Mouse (Mus musculus): Measurements from ENCODE around the gene Hcn4. TPM values are rescaled to one million over a fixed set of nuclear protein-coding genes. Genes with fewer than 3 reads are reported as not detected.

The Hcn4 gene
- 1.2 and 1.4 TPM in 2 replicates for polyA plus RNA-seq (2014; fragmentation: Nextera tagmentation; extraction: Ambion mirVana)

GRCm38 (mm10) chr9:58823139-58823917 lies at the start of gene Hcn4:
Gene Hcn4 (plus strand): TSS chr9:58823412.
- Histone ChIP-seq H3K27me3 (ENCODE audit: control insufficient read depth, insufficient read depth, low read length) (peaks cover 33% of the 10 kb centered on the region), H3K27ac (ENCODE audit: low read depth, low read length) (peak within 1 kb of the TSS; percentile 83), H3K4me2 (ENCODE audit: low read depth) (peak within 1 kb of the TSS; percentile 94), H3K4me3 (ENCODE audit: low read depth, low read length) (peak within 1 kb of the TSS; percentile 70), H3K9ac (ENCODE audit: low read length) (peak within 1 kb of the TSS; percentile 70), H3K4me1 (ENCODE audit: control insufficient read depth, insufficient read depth, low read length) (peaks cover 7% of the 10 kb centered on the region; the same call in 1 of the 2 replicates), H3K36me3 (ENCODE audit: control insufficient read depth, insufficient read depth, low read length) (no peaks in the 10 kb centered on the region), H3K9me3 (ENCODE audit: control insufficient read depth, low read length) (no peaks in the 10 kb centered on the region)
- under 1% methylated on average over 47 of the region's 95 CpGs for WGBS
- DNase-seq (ENCODE audit: low spot score) (peak; percentile 22), ATAC-seq (ENCODE audit: insufficient read depth, low FRiP score, low TSS enrichment) (peak; percentile 43; the same call in 1 of the 2 replicates)

DNA sequence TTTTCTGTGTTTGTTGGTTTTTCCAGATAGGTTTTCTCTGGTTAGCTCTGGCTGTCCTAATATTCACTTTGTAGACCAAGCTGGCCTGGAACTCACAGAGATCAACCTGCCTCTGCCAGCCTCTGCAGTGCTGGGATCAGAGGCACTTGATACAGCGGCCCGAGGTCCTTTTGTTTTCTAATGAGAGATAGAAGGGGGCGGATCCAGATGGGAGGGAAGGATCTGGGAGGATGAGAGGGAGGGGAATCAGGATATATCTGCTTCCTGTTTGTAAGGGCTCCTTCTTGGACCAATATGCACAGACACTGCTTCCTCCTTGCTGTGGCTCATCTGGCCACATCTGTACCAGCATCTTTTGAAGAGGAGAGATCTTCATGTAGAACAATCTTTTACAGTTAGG lies 48.5 kb upstream of the Hcn4 start:
- DNase-seq (ENCODE audit: low spot score) (no peak), ATAC-seq (ENCODE audit: insufficient read depth, low FRiP score, low TSS enrichment) (no peak)
- no peaks in the 10 kb centered on the region for H3K9me3 ChIP-seq (ENCODE audit: control insufficient read depth, low read length)
- no peak overlapping the region for H3K4me3 ChIP-seq (ENCODE audit: low read depth, low read length)
- no peaks in the 10 kb centered on the region for H3K4me1 ChIP-seq (ENCODE audit: control insufficient read depth, insufficient read depth, low read length)
- H3K9ac ChIP-seq (ENCODE audit: low read length), result no peak overlapping the region
- no peaks in the 10 kb centered on the region for H3K36me3 ChIP-seq (ENCODE audit: control insufficient read depth, insufficient read depth, low read length)
- H3K4me2 ChIP-seq (ENCODE audit: low read depth), result no peak overlapping the region
- WGBS, result 59% methylated on average over 3 of the region's 3 CpGs
- no peaks in the 10 kb centered on the region for H3K27me3 ChIP-seq (ENCODE audit: control insufficient read depth, insufficient read depth, low read length)
- no peak overlapping the region for H3K27ac ChIP-seq (ENCODE audit: low read depth, low read length)

GRCm38 (mm10) chr9:58775363-58775762 lies 47.8 kb upstream of the Hcn4 start:
- 29% methylated on average over 2 of the region's 2 CpGs for whole genome bisulfite sequencing
- H3K9me3 ChIP-seq (ENCODE audit: control insufficient read depth, low read length), result no peaks in the 10 kb centered on the region
- no peak for DNase-seq (ENCODE audit: low spot score)
- no peak overlapping the region for H3K4me3 ChIP-seq (ENCODE audit: low read depth, low read length)
- no peak overlapping the region for H3K27ac ChIP-seq (ENCODE audit: low read depth, low read length)
- H3K9ac ChIP-seq (ENCODE audit: low read length), result no peak overlapping the region
- no peaks in the 10 kb centered on the region for H3K36me3 ChIP-seq (ENCODE audit: control insufficient read depth, insufficient read depth, low read length)
- H3K4me1 ChIP-seq (ENCODE audit: control insufficient read depth, insufficient read depth, low read length), result no peaks in the 10 kb centered on the region
- H3K4me2 ChIP-seq (ENCODE audit: low read depth), result no peak overlapping the region
- ATAC-seq (ENCODE audit: insufficient read depth, low FRiP score, low TSS enrichment), result no peak
- no peaks in the 10 kb centered on the region for H3K27me3 ChIP-seq (ENCODE audit: control insufficient read depth, insufficient read depth, low read length)

GRCm38 (mm10) chr9:58789476-58789875 lies 33.7 kb upstream of the Hcn4 start:
- Histone ChIP-seq H3K4me3 (ENCODE audit: low read depth, low read length) (no peak overlapping the region), H3K4me2 (ENCODE audit: low read depth) (no peak overlapping the region), H3K9me3 (ENCODE audit: control insufficient read depth, low read length) (no peaks in the 10 kb centered on the region), H3K27me3 (ENCODE audit: control insufficient read depth, insufficient read depth, low read length) (no peaks in the 10 kb centered on the region), H3K36me3 (ENCODE audit: control insufficient read depth, insufficient read depth, low read length) (no peaks in the 10 kb centered on the region), H3K9ac (ENCODE audit: low read length) (no peak overlapping the region), H3K27ac (ENCODE audit: low read depth, low read length) (no peak overlapping the region), H3K4me1 (ENCODE audit: control insufficient read depth, insufficient read depth, low read length) (no peaks in the 10 kb centered on the region)
- DNase-seq (ENCODE audit: low spot score) (no peak), ATAC-seq (ENCODE audit: insufficient read depth, low FRiP score, low TSS enrichment) (no peak)
- WGBS, result 80% methylated on average over 3 of the region's 3 CpGs

- no peaks in the 10 kb centered on the region for H3K4me1 ChIP-seq (ENCODE audit: control insufficient read depth, insufficient read depth, low read length)
- DNase-seq (ENCODE audit: low spot score), result no peak
- H3K4me2 ChIP-seq (ENCODE audit: low read depth), result no peak overlapping the region
- H3K9me3 ChIP-seq (ENCODE audit: control insufficient read depth, low read length), result no peaks in the 10 kb centered on the region
- H3K27me3 ChIP-seq (ENCODE audit: control insufficient read depth, insufficient read depth, low read length), result no peaks in the 10 kb centered on the region
- no peak overlapping the region for H3K27ac ChIP-seq (ENCODE audit: low read depth, low read length)
- H3K36me3 ChIP-seq (ENCODE audit: control insufficient read depth, insufficient read depth, low read length), result no peaks in the 10 kb centered on the region
- no peak overlapping the region for H3K9ac ChIP-seq (ENCODE audit: low read length)
- no peak for ATAC-seq (ENCODE audit: insufficient read depth, low FRiP score, low TSS enrichment)
- no peak overlapping the region for H3K4me3 ChIP-seq (ENCODE audit: low read depth, low read length)
- WGBS, result 85% methylated on average over 7 of the region's 7 CpGs
Observed at GRCm38 (mm10) chr9:58798155-58798554, 25.1 kb upstream of the Hcn4 start.

GRCm38 (mm10) chr9:58801441-58801840 lies 21.8 kb upstream of the Hcn4 start:
- no peaks in the 10 kb centered on the region for H3K9me3 ChIP-seq (ENCODE audit: control insufficient read depth, low read length)
- no peaks in the 10 kb centered on the region for H3K27me3 ChIP-seq (ENCODE audit: control insufficient read depth, insufficient read depth, low read length)
- no peak overlapping the region for H3K4me3 ChIP-seq (ENCODE audit: low read depth, low read length)
- no peaks in the 10 kb centered on the region for H3K36me3 ChIP-seq (ENCODE audit: control insufficient read depth, insufficient read depth, low read length)
- H3K27ac ChIP-seq (ENCODE audit: low read depth, low read length), result no peak overlapping the region
- no peak overlapping the region for H3K4me2 ChIP-seq (ENCODE audit: low read depth)
- no peak for ATAC-seq (ENCODE audit: insufficient read depth, low FRiP score, low TSS enrichment)
- no peaks in the 10 kb centered on the region for H3K4me1 ChIP-seq (ENCODE audit: control insufficient read depth, insufficient read depth, low read length)
- 70% methylated on average over 2 of the region's 2 CpGs for WGBS
- no peak overlapping the region for H3K9ac ChIP-seq (ENCODE audit: low read length)
- DNase-seq (ENCODE audit: low spot score), result no peak

GRCm38 (mm10) chr9:58802294-58802693 lies 20.9 kb upstream of the Hcn4 start:
- H3K4me3 ChIP-seq (ENCODE audit: low read depth, low read length), result no peak overlapping the region
- no peak overlapping the region for H3K4me2 ChIP-seq (ENCODE audit: low read depth)
- H3K4me1 ChIP-seq (ENCODE audit: control insufficient read depth, insufficient read depth, low read length), result no peaks in the 10 kb centered on the region
- H3K9me3 ChIP-seq (ENCODE audit: control insufficient read depth, low read length), result no peaks in the 10 kb centered on the region
- no peak overlapping the region for H3K27ac ChIP-seq (ENCODE audit: low read depth, low read length)
- whole genome bisulfite sequencing, result 64% methylated on average over 4 of the region's 4 CpGs
- H3K36me3 ChIP-seq (ENCODE audit: control insufficient read depth, insufficient read depth, low read length), result no peaks in the 10 kb centered on the region
- DNase-seq (ENCODE audit: low spot score) (no peak), ATAC-seq (ENCODE audit: insufficient read depth, low FRiP score, low TSS enrichment) (no peak)
- no peaks in the 10 kb centered on the region for H3K27me3 ChIP-seq (ENCODE audit: control insufficient read depth, insufficient read depth, low read length)
- no peak overlapping the region for H3K9ac ChIP-seq (ENCODE audit: low read length)

DNA sequence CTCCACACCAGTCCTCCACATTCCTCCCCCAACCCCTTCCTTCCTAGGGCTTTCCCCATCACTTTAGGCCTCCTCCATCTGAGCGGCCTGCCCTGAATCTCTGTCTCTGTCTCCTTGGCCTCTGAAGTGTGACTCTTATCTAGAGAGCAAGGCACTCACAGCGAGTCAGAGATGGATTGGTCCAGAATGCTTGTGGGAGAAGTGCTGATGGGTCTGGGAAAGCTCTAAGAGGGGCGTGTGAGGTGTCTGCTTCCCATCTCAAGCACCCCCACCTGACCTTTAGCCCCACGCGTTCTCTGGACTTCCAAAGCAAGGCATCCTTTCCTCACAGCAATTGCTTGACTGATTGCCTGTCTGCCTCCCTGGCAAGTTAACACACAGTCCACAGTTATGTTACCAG lies 20.4 kb upstream of the Hcn4 start:
- H3K4me2 ChIP-seq (ENCODE audit: low read depth), result no peak overlapping the region
- WGBS, result 67% methylated on average over 5 of the region's 5 CpGs
- H3K36me3 ChIP-seq (ENCODE audit: control insufficient read depth, insufficient read depth, low read length), result no peaks in the 10 kb centered on the region
- H3K9me3 ChIP-seq (ENCODE audit: control insufficient read depth, low read length), result no peaks in the 10 kb centered on the region
- no peak for DNase-seq (ENCODE audit: low spot score)
- no peak overlapping the region for H3K27ac ChIP-seq (ENCODE audit: low read depth, low read length)
- no peak for ATAC-seq (ENCODE audit: insufficient read depth, low FRiP score, low TSS enrichment)
- H3K9ac ChIP-seq (ENCODE audit: low read length), result no peak overlapping the region
- no peaks in the 10 kb centered on the region for H3K27me3 ChIP-seq (ENCODE audit: control insufficient read depth, insufficient read depth, low read length)
- H3K4me3 ChIP-seq (ENCODE audit: low read depth, low read length), result no peak overlapping the region
- no peaks in the 10 kb centered on the region for H3K4me1 ChIP-seq (ENCODE audit: control insufficient read depth, insufficient read depth, low read length)

All from neural tube, embryonic 11.5 days (tissue).